Comparison of ENCODE assay signal across 14 mouse cellular contexts in the genomic region with DNA sequence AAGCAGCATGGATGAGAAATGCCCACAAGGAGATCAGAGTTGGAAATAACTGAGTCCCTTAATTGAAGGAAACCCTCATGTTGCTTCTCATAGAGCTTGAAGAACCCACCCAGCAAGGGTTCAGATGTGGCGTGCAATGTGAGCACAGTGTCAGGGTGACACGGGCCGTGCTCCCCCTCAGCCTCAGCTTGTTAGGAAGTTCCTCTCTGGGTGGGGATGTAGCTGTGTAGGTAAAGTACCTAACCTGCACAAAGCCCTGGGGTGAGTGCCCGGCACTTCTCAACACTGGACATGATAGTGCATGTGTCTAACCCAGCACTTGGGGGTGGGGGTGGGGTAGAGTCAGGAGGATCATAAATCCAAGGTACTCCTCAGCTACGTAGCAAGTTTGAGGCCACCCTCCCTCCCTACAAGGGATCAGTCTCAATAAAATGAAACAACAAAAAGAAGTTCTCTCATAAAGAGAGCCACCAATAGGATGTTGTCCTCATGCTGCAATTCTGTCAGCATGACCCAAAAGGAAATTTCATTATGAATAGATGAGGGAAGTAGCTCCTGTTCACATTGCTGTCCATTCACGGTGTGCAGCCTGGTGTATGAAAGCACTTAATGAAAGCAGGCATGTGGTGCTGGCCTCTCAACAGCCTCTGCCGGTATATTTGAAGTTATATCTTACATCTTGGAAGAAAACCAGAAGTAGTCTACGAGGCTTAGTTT.
DNase-seq lines count a peak whose midpoint lies in the region; ATAC-seq and TF ChIP-seq lines count a peak whose summit lies in the region.
"Had no signal": no experiment of that assay in that cellular context is flagged by ENCODE, and none has a peak within 500 bp of the region (broad histone marks: within the 10 kb centered on the region; RNA-seq: fewer than 3 reads in every experiment).

No protein-coding gene starts in this region.

- H3K36me3 ChIP-seq in lung, embryonic 14.5 days (ENCODE audit: insufficient read depth) = no peaks in the 10 kb centered on the region
- no peaks in the 10 kb centered on the region for H3K36me3 ChIP-seq in forebrain, embryonic 10.5 days (replicated peaks)
- H3K36me3 ChIP-seq in stomach, postnatal 0 days (ENCODE audit: control insufficient read depth, insufficient read depth, low read length) = no peaks in the 10 kb centered on the region
- H3K36me3 ChIP-seq: kidney, embryonic 15.5 days; limb, embryonic 12.5 days had no signal

- no peak overlapping the region for H3K4me2 ChIP-seq in lung, embryonic 14.5 days
- no peak overlapping the region for H3K4me2 ChIP-seq in stomach, postnatal 0 days (replicated peaks; ENCODE audit: low read depth)
- H3K4me2 ChIP-seq: heart, embryonic 11.5 days; kidney, embryonic 15.5 days; limb, embryonic 12.5 days had no signal

- H3K9me3 ChIP-seq in lung, embryonic 14.5 days (ENCODE audit: low read depth, low read length) = no peaks in the 10 kb centered on the region
- H3K9me3 ChIP-seq in forebrain, embryonic 10.5 days = no peaks in the 10 kb centered on the region
- no peaks in the 10 kb centered on the region for H3K9me3 ChIP-seq in stomach, postnatal 0 days (ENCODE audit: control insufficient read depth, low read length)
- H3K9me3 ChIP-seq: kidney, embryonic 15.5 days; limb, embryonic 12.5 days had no signal

- no peak overlapping the region for H3K27ac ChIP-seq in lung, embryonic 14.5 days (ENCODE audit: low read depth)
- peak overlapping the region; percentile 15; the same call in 1 of the 2 replicates for H3K27ac ChIP-seq in forebrain, embryonic 10.5 days
- H3K27ac ChIP-seq in stomach, postnatal 0 days (replicated peaks) = no peak overlapping the region
- H3K27ac ChIP-seq: kidney, embryonic 15.5 days; limb, embryonic 12.5 days had no signal

- DNase-seq in lung, embryonic 14.5 days = no peak
- DNase-seq in lung, postnatal 14 days = no peak
- DNase-seq in forebrain, embryonic 10.5 days (ENCODE audit: extremely low spot score, low spot score) = no peak
- DNase-seq in thymus, postnatal 36 days = peak; percentile 46 to 66
- no peak for DNase-seq in spleen, adult 18-20 months
- DNase-seq in cerebellum, adult 8-10 months = no peak
- DNase-seq in stomach, postnatal 0 days (ENCODE audit: low spot score) = no peak
- DNase-seq: lung, adult 18-20 months had no signal

- H3K4me3 ChIP-seq in lung, embryonic 14.5 days (ENCODE audit: low read depth, low read length) = no peak overlapping the region
- no peak overlapping the region for H3K4me3 ChIP-seq in forebrain, embryonic 10.5 days
- no peak overlapping the region for H3K4me3 ChIP-seq in stomach, postnatal 0 days (ENCODE audit: low read depth, low read length)
- H3K4me3 ChIP-seq: erythroblast, embryonic 14.5 days; kidney, embryonic 15.5 days; limb, embryonic 12.5 days had no signal

- no peaks in the 10 kb centered on the region for H3K27me3 ChIP-seq in lung, embryonic 14.5 days (ENCODE audit: insufficient read depth, low read length)
- H3K27me3 ChIP-seq in forebrain, embryonic 10.5 days (ENCODE audit: poor library complexity, severe bottlenecking) = no peaks in the 10 kb centered on the region
- H3K27me3 ChIP-seq in stomach, postnatal 0 days (ENCODE audit: control insufficient read depth, insufficient read depth, low read length) = no peaks in the 10 kb centered on the region
- H3K27me3 ChIP-seq: kidney, embryonic 15.5 days; limb, embryonic 12.5 days had no signal

- no peak for TF ChIP-seq CTCF in lung, embryonic 14.5 days (IDR thresholded peaks at IDR 0.05; ENCODE audit: low read depth)
- TF ChIP-seq CTCF in stomach, postnatal 0 days (IDR thresholded peaks at IDR 0.05; ENCODE audit: low read depth) = no peak

- ATAC-seq in lung, embryonic 14.5 days (ENCODE audit: insufficient read depth) = 0 out of 2 replicates have a peak, but pooled peaks have one; percentile 24
- ATAC-seq in megakaryocyte, adult 5-6 weeks (ENCODE audit: poor library complexity, severe bottlenecking) = peak; percentile 87
- ATAC-seq in stomach, postnatal 0 days (ENCODE audit: low FRiP score, low TSS enrichment) = no peak
- ATAC-seq: hindbrain, embryonic 16.5 days had no signal

- TF ChIP-seq EP300 in stomach, postnatal 0 days (optimal IDR thresholded peaks at IDR 0.05) = no peak

- no peaks in the 10 kb centered on the region for H3K4me1 ChIP-seq in lung, embryonic 14.5 days (ENCODE audit: insufficient read depth)
- H3K4me1 ChIP-seq in forebrain, embryonic 10.5 days = peaks cover 40% of the 10 kb centered on the region
- no peaks in the 10 kb centered on the region for H3K4me1 ChIP-seq in stomach, postnatal 0 days (replicated peaks; ENCODE audit: control insufficient read depth, insufficient read depth)
- H3K4me1 ChIP-seq: kidney, embryonic 15.5 days; limb, embryonic 12.5 days had no signal

- no peak overlapping the region for H3K9ac ChIP-seq in lung, embryonic 14.5 days
- no peak overlapping the region for H3K9ac ChIP-seq in stomach, postnatal 0 days (ENCODE audit: low read length)
- H3K9ac ChIP-seq: kidney, embryonic 15.5 days; limb, embryonic 12.5 days had no signal

- WGBS in lung, embryonic 14.5 days = 78% methylated on average over 8 of the region's 8 CpGs
- 73% methylated on average over 8 of the region's 8 CpGs for WGBS in forebrain, embryonic 10.5 days
- WGBS in stomach, postnatal 0 days = 73% methylated on average over 8 of the region's 8 CpGs

Comparison
In these comparisons a context has a peak if more than half of its experiments do, and no peak if none do; other contexts are left out.
1. DNase-seq: peak in thymus, postnatal 36 days (2 of 2); none in lung, embryonic 14.5 days (single experiment), lung, postnatal 14 days (single experiment), forebrain, embryonic 10.5 days (single experiment), spleen, adult 18-20 months (0 of 2), cerebellum, adult 8-10 months (single experiment) and stomach, postnatal 0 days (single experiment).